Mouse (Mus musculus) neural tube, embryonic 15.5 days (tissue): Measurements from ENCODE around the gene Grk6. TPM values are rescaled to one million over a fixed set of nuclear protein-coding genes. Genes with fewer than 3 reads are reported as not detected.

ENCODE experiments used
- microRNA-seq: library from miRNA; unstranded; fragments of <30 nt; microRNA quantifications from one replicate; pipeline ENCODE4, GENCODE M21; 2017
- polyA plus RNA-seq: library from polyadenylated mRNA; unstranded; fragments of >200 nt; fragmentation: Nextera tagmentation; extraction: Ambion mirVana; gene quantifications from 2 replicates; pipeline ENCODE4 v1.2.1, GENCODE M21; 2015

Gene Grk6
- polyA plus RNA-seq, 1 experiment from 2014 or later, result 34.2 TPM

Small RNAs within 50 kb of the gene (microRNA-seq; reads per million reads assigned to microRNA genes)
- not detected for gene Mir6943
- gene Mir6944, result 36.5 reads per million, percentile 40 among the genes with 10 or more reads in this experiment
- gene Mir6945, result 0.69 reads per million

Other genes starting within 250 kb of the Grk6 start
- 51.4 and 52.1 TPM in 2 replicates for gene Nsd1, start 235.3 kb upstream of the Grk6 start, polyA plus RNA-seq
- gene Prelid1, start 124.6 kb upstream of the Grk6 start, polyA plus RNA-seq, result 311 and 344 TPM in 2 replicates
- gene Rab24, start 123.1 kb upstream of the Grk6 start, polyA plus RNA-seq, result 97.0 and 102 TPM in 2 replicates
- gene Mxd3, start 115.2 kb upstream of the Grk6 start, polyA plus RNA-seq, result 9.3 and 11.4 TPM in 2 replicates
- gene Lman2, start 82.3 kb upstream of the Grk6 start, polyA plus RNA-seq, result 44.9 and 57.7 TPM in 2 replicates
- gene Rgs14, start 75.3 kb upstream of the Grk6 start, polyA plus RNA-seq, result 0.81 and 2.6 TPM in 2 replicates
- 0.20 TPM in 1 of 2 replicates, not detected in the other for gene Slc34a1, start 46.9 kb upstream of the Grk6 start, polyA plus RNA-seq
- gene Pfn3, start 29.8 kb upstream of the Grk6 start, polyA plus RNA-seq, result 0.50 and 1.4 TPM in 2 replicates
- 0.18 and 0.47 TPM in 2 replicates for gene F12, start 18.3 kb upstream of the Grk6 start, polyA plus RNA-seq
- 4.2 and 5.8 TPM in 2 replicates for gene Prr7, start 19.2 kb downstream of the Grk6 start, polyA plus RNA-seq
- 389 and 450 TPM in 2 replicates for gene Dbn1, start 43.0 kb downstream of the Grk6 start, polyA plus RNA-seq
- gene Pdlim7, start 68.6 kb downstream of the Grk6 start, polyA plus RNA-seq, result 169 and 176 TPM in 2 replicates
- gene Dok3, start 84.2 kb downstream of the Grk6 start, polyA plus RNA-seq, result 4.2 and 4.6 TPM in 2 replicates
- gene Ddx41, start 91.6 kb downstream of the Grk6 start, polyA plus RNA-seq, result 48.8 and 53.1 TPM in 2 replicates
- 43.0 and 46.4 TPM in 2 replicates for gene Fam193b, start 126.0 kb downstream of the Grk6 start, polyA plus RNA-seq
- gene Tmed9, start 128.7 kb downstream of the Grk6 start, polyA plus RNA-seq, result 110 and 121 TPM in 2 replicates
- gene B4galt7, start 154.8 kb downstream of the Grk6 start, polyA plus RNA-seq, result 45.5 and 48.3 TPM in 2 replicates
- gene Caml, start 177.9 kb downstream of the Grk6 start, polyA plus RNA-seq, result 102 and 117 TPM in 2 replicates
- 22.0 and 25.5 TPM in 2 replicates for gene Ddx46, start 190.0 kb downstream of the Grk6 start, polyA plus RNA-seq
- 71.9 and 73.0 TPM in 2 replicates for gene B230219D22Rik, start 248.1 kb downstream of the Grk6 start, polyA plus RNA-seq